Mouse (Mus musculus) gastrocnemius, postnatal 14 days (tissue): ENCODE measurements around the gene A630076J17Rik. TPM values are rescaled to one million over a fixed set of nuclear protein-coding genes. Genes with fewer than 3 reads are reported as not detected.
A peak's percentile ranks its signal among the peaks of the same experiment; 100 is the strongest.

Experiments used
- DNase-seq: peaks from one replicate; pipeline ENCODE4 v3.0.0; 2021; ENCODE audit warnings: mixed read lengths
- intact Hi-C: fragments of 180-260 bp; cut with DNase I; formaldehyde crosslinking; loops from one replicate; pipeline ENCODE4 v1.15.1; 2025; ENCODE audit warnings: low total_unique reads
- total RNA-seq, 2 experiments: library from RNA; stranded (reverse); gene quantifications; 2 replicates each; pipeline ENCODE4 v1.2.3; 2021

The A630076J17Rik gene
- total RNA-seq, 2 experiments from 2014 or later = not detected

- intact Hi-C loops = no loop called here
- DNase-seq = no peak
These were observed 4.6 kb upstream of the A630076J17Rik start for GRCm38 (mm10) chr3:107225820-107226219.

GRCm38 (mm10) chr3:107229221-107229620, 1.2 kb upstream of the A630076J17Rik start:
- intact Hi-C loops = no loop called here
- DNase-seq = no peak

- no peak for DNase-seq
- intact Hi-C loops = no loop called here
These were observed 592 bp upstream of the A630076J17Rik start for GRCm38 (mm10) chr3:107229822-107230221.

GRCm38 (mm10) chr3:107231202-107231601, 788 bp downstream of the A630076J17Rik start:
- intact Hi-C loops = no loop called here
- no peak for DNase-seq

- peak; percentile 74 for DNase-seq
- intact Hi-C loops = no loop called here
These were observed 3.0 kb downstream of the A630076J17Rik start for GRCm38 (mm10) chr3:107233351-107233813.

GRCm38 (mm10) chr3:107233945-107234344, 3.5 kb downstream of the A630076J17Rik start:
- intact Hi-C loops = no loop called here

GRCm38 (mm10) chr3:107238051-107238450, 7.6 kb downstream of the A630076J17Rik start:
- intact Hi-C loops = loop anchor here (5.0 kb wide), 1 partner anchor 229 kb away; no protein-coding TSS in a partner anchor
- no peak for DNase-seq

More at GRCm38 (mm10) chr3:107233945-107234344, 3.5 kb downstream of the A630076J17Rik start:
- DNase-seq = no peak

GRCm38 (mm10) chr3:107238471-107238980, 8.1 kb downstream of the A630076J17Rik start:
- intact Hi-C loops = loop anchor here (5.0 kb wide), 1 partner anchor 229 kb away; no protein-coding TSS in a partner anchor
- no peak for DNase-seq

GRCm38 (mm10) chr3:107239607-107240006, 9.2 kb downstream of the A630076J17Rik start, which contains the start of gene Prok1:
Gene Prok1, minus strand, starts transcription at chr3:107239707.
- no peak for DNase-seq
- intact Hi-C loops = loop anchor here (5.0 kb wide), 1 partner anchor 228 kb away; no protein-coding TSS in a partner anchor

GRCm38 (mm10) chr3:107241389-107242094, 11.1 kb downstream of the A630076J17Rik start:
- intact Hi-C loops = no loop called here
- DNase-seq = no peak

GRCm38 (mm10) chr3:107246876-107247275, 16.5 kb downstream of the A630076J17Rik start:
- intact Hi-C loops = no loop called here

GRCm38 (mm10) chr3:107249042-107249441, 18.6 kb downstream of the A630076J17Rik start:
- intact Hi-C loops = no loop called here
- DNase-seq = no peak

More at GRCm38 (mm10) chr3:107246876-107247275, 16.5 kb downstream of the A630076J17Rik start:
- DNase-seq = no peak

- DNase-seq = no peak
- intact Hi-C loops = no loop called here
These were observed 19.9 kb downstream of the A630076J17Rik start for GRCm38 (mm10) chr3:107250320-107250719.

- intact Hi-C loops = no loop called here
- no peak for DNase-seq
These were observed 21.6 kb downstream of the A630076J17Rik start for GRCm38 (mm10) chr3:107252035-107252434.

- intact Hi-C loops = no loop called here
These were observed 23.5 kb downstream of the A630076J17Rik start for GRCm38 (mm10) chr3:107253925-107254324.

GRCm38 (mm10) chr3:107255992-107256391, 25.6 kb downstream of the A630076J17Rik start:
- intact Hi-C loops = no loop called here
- DNase-seq = no peak

More at GRCm38 (mm10) chr3:107253925-107254324, 23.5 kb downstream of the A630076J17Rik start:
- no peak for DNase-seq

GRCm38 (mm10) chr3:107256724-107257123, 26.3 kb downstream of the A630076J17Rik start:
- intact Hi-C loops = no loop called here

GRCm38 (mm10) chr3:107257924-107258323, 27.5 kb downstream of the A630076J17Rik start:
- DNase-seq = no peak
- intact Hi-C loops = no loop called here

More at GRCm38 (mm10) chr3:107256724-107257123, 26.3 kb downstream of the A630076J17Rik start:
- peak; percentile 41 for DNase-seq

- peak; percentile 48 for DNase-seq
- intact Hi-C loops = no loop called here
These were observed 30.8 kb downstream of the A630076J17Rik start for GRCm38 (mm10) chr3:107260956-107261850.

GRCm38 (mm10) chr3:107261851-107262165, 31.4 kb downstream of the A630076J17Rik start:
- no peak for DNase-seq
- intact Hi-C loops = no loop called here
